Mouse (Mus musculus) retina, embryonic 14.5 days (tissue): ENCODE measurements at regions not wholly inside any gene's neighbourhood (a gene's known extent, or its start where the extent isn't known, plus 50 kb on each side); places are given as distances from the start of the nearest gene placed in this dataset.

Experiments used
- DNase-seq: peaks from one replicate; pipeline ENCODE4 v3.0.0-alpha.2; 2015; ENCODE audit warnings: low spot score

DNA sequence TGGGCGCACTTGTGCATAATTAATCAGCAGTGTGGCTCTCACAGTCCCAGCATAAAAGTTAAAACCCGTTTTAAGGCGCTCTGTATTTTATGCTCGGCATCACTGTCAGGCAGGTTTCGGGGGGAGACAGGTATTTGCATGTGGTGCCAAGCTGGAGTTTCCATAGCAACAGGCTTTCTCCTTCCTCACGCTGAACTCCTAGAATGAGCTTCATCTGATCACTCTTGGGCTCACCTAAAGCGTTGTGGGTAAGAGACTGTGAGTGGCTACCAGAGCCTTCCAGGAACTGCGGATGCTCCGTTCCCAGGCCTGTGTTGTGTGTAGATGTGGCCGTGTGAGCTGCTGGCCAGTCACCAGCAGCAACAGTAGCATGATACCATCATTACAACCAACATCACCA, 161.5 kb downstream of the Ajap1 start:
- DNase-seq, result no peak

DNA sequence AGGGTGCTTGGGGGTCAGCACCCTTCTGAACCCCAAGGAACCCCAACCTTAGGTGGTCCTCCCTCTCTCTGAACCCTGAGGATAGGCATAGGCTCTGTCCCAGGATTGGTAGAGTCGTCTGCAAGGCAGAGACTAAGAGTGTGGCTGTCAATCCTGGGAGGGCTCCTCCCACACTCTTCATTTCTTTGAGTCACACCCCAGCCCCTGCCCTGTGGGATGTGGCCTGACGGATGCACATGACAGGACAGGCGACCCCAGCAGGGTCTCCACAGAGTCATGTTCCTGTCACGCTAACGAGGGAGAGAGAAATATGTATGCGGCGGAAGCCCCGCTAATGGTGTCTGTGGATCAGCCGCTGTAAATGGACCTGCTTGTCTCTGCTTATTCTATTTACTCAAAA, 162.0 kb downstream of the Ajap1 start:
- DNase-seq, result no peak

- no peak for DNase-seq
These were observed 165.5 kb downstream of the Ajap1 start for GRCm38 (mm10) chr4:153316964-153317724.

GRCm38 (mm10) chr4:153316519-153316918, 166.1 kb downstream of the Ajap1 start:
- DNase-seq, result no peak

DNA sequence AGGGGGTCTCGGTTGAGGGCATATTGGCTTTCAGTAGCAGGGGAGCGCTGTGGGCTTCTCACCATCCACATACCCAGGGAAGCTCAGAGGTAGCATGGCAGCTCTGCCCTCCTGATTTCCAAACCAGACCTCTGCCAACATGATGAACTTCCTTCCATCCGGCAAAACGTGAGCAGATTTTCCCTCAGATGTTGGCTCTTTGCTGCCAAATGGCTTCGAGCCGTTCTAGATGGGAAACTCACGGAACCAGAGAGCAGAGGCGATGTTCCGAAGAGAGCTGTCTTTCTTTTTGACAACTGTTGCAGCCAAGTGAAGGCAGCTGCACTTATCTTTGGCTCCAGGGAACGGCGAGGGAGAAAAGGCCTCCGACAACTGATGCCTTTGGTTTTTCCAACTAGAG, 168.7 kb downstream of the Ajap1 start:
- no peak for DNase-seq

- no peak for DNase-seq
These were observed 171.0 kb downstream of the Ajap1 start for GRCm38 (mm10) chr4:153311574-153311973.

- no peak for DNase-seq
These were observed 172.0 kb downstream of the Ajap1 start for GRCm38 (mm10) chr4:153310641-153311040.

DNA sequence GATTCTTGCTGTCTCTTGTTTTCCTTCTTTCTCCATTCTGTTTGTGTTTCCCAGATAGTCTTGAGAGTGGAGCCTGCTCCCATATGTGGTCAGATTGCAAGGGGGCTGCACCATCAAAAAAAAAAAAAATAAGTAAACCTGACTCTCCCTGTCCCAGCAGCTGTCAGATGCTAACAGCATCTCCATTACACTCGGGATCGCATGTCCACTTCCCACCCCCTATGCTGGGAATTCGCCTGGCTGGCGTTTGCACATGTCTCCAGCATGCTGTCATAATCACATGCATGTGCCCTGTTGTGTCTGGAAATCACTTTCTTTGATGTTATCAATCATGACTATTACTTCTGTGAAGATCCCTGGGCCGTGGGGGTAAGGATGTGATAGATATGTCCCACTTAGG, 179.1 kb downstream of the Ajap1 start:
- no peak for DNase-seq

- no peak for DNase-seq
These were observed 179.8 kb downstream of the Ajap1 start for GRCm38 (mm10) chr4:153302855-153303254.

GRCm38 (mm10) chr4:153298277-153298676, 184.3 kb downstream of the Ajap1 start:
- no peak for DNase-seq

GRCm38 (mm10) chr4:153294828-153295227, 187.8 kb downstream of the Ajap1 start:
- DNase-seq, result peak; percentile 52

DNA sequence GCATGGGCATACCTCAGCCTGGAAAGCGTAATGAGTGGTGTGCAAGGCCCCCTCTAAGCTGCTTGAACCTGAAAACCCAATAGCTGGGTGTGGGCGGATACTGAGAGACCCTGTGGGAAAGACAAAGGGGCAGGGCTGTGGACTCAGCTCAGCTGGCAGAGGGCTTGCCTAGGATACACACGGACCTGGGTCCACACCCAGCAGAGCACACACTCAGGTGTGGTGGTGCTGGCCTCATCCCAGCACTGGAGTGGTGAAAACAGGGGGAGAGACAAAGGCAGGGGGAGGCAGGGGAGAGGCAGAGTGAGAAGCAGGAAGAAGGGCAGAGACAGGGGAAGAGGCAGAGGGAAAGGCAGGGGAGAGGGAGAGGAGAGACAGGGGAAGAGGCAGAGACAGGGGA, 189.5 kb downstream of the Ajap1 start:
- no peak for DNase-seq

- no peak for DNase-seq
These were observed 194.2 kb downstream of the Ajap1 start for GRCm38 (mm10) chr4:153288362-153288761.

DNA sequence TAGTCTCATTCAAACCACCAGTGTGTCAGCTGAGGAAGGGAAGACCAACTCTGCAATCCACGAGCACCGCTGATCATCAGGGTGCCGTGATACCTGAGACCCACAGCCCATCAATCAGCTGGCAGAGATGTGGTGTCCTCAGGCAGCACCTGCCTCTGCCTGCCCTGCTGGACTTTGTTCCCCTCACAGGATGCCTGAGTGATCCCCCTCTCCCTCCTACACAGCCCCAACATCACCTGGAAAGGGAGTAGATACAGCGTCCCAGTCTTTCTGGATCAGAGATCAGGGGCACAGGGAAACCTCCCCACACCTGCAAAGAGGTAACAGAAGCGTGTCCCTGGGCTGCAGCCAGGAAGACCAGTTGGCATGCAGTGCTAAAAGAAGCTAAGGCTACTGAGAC, 198.4 kb downstream of the Ajap1 start:
- no peak for DNase-seq

DNA sequence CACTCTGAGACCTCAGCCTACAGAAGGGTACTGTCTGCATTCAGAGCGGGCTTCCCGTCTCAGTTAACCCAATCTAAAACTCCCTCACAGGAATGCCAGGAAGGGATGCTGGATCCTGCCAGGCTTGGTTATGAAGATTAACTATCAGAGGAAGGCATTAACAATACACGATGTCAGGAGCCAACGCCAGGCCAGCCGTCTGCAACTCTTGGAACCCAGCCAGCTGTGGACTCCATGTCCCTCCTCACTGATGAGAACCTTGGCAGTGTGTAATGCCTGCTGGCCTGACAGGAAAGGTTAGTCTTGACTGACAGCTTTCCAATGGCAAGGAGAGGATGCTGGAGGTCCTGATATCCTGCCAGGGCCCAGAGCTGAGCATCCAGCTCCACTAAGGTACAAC, 206.0 kb downstream of the Ajap1 start:
- DNase-seq, result no peak

GRCm38 (mm10) chr4:153271376-153271775, 211.2 kb downstream of the Ajap1 start:
- DNase-seq, result peak; percentile 20

DNA sequence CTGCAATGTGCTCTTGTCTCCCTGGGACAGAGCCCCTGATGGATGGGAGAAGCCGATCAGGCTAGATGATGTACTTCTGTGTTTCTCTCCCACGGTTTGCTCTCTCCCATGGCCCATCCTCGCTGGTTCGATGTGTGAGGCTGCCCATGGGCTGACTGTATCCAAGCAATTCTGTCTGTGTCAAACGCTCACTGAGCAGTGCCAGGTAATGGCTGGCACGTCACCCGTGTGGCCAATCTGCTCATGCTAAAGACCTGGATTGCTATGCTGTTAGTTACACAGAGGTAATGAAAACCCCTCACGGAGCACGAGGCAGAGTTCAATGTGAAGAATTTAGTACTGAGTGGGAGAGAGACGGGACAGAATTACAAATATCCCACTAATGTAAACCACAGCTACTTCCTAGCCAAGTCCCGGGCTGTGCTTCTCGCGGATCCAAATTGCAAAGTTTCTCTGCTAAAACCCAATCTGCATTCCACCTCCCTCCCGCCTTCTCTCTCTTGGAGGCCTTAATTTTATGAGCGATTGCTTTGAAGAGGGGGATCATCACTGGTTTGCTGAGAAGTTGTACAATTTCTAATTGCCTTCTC, 219.3 kb downstream of the Ajap1 start:
- no peak for DNase-seq

- DNase-seq, result no peak
These were observed 221.6 kb downstream of the Ajap1 start for GRCm38 (mm10) chr4:153260941-153261557.

GRCm38 (mm10) chr4:153251943-153252342, 230.7 kb downstream of the Ajap1 start:
- no peak for DNase-seq

- DNase-seq, result no peak
These were observed 231.3 kb downstream of the Ajap1 start for GRCm38 (mm10) chr4:153251311-153251710.

DNA sequence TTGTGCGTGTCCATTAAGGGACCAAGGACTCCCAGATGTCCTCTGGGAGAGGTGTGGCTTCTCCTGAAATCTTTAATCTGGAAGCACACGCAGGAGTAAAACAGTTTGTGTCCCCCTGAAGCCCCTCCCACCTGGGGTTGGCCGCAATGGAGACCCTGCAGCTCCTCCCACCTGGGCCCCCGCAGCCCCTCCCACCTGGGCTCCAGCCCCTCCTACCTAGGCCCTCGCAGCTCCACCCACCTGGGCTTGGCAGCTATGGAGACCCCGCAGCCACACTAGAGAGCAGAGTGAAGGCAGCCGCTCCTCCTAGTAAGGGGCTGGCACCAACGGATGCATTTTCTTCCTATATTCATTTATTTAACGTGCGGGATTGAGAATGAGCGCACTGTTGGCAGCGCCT, 245.9 kb downstream of the Ajap1 start:
- DNase-seq, result peak; percentile 50

- no peak for DNase-seq
These were observed 248.8 kb downstream of the Ajap1 start for GRCm38 (mm10) chr4:153233762-153234161.

- DNase-seq, result no peak
These were observed 253.4 kb downstream of the Ajap1 start for GRCm38 (mm10) chr4:153229221-153229620.
